Mouse (Mus musculus) lung, adult 2 months (tissue): Measurements from ENCODE around the gene Cilp2. TPM values are rescaled to one million over a fixed set of nuclear protein-coding genes. Genes with fewer than 3 reads are reported as not detected.

Experiments used
- DNase-seq: peaks from one replicate; pipeline ENCODE4 v3.0.0; 2022
- H3K4me1 ChIP-seq: fragments of 200-500 bp; 2 replicates; pipeline ENCODE4 v1.6.1; 2011; ENCODE audit warnings: low read length; ENCODE audit not compliant: control insufficient read depth, insufficient read depth
- H3K4me3 ChIP-seq: fragments of 200-500 bp; replicated peaks from 2 replicates; pipeline ENCODE3; 2011; ENCODE audit warnings: low read depth, mild to moderate bottlenecking, control low read depth, low read length; ENCODE audit errors: extremely low read depth
- CTCF ChIP-seq: fragments of 200-500 bp; IDR thresholded peaks from 2 replicates; pipeline ENCODE4 v1.5.1; 2011; ENCODE audit warnings: mild to moderate bottlenecking, low read length, control low read depth; ENCODE audit not compliant: insufficient read depth
- POLR2A ChIP-seq: fragments of 200-500 bp; IDR thresholded peaks from 2 replicates; pipeline ENCODE4 v1.6.1; 2011; ENCODE audit warnings: low read depth, mild to moderate bottlenecking, control low read depth, low read length, borderline replicate concordance; ENCODE audit errors: extremely low read depth
- WGBS: fragments of 180-500 bp; shearing (Covaris S2); methylation state at CpG from one replicate; pipeline ENCODE4 v1.1.7; 2018; 5-methylcytosine and 5-hydroxymethylcytosine counted together
- polyA plus RNA-seq: library from polyadenylated mRNA; depleted of rRNA; stranded (reverse); fragments of >200 nt; gene quantifications from 2 replicates; pipeline ENCODE4 v1.2.3, GENCODE M21; 2012

Gene Cilp2
- polyA plus RNA-seq, 1 experiment = 3.1 TPM

DNA sequence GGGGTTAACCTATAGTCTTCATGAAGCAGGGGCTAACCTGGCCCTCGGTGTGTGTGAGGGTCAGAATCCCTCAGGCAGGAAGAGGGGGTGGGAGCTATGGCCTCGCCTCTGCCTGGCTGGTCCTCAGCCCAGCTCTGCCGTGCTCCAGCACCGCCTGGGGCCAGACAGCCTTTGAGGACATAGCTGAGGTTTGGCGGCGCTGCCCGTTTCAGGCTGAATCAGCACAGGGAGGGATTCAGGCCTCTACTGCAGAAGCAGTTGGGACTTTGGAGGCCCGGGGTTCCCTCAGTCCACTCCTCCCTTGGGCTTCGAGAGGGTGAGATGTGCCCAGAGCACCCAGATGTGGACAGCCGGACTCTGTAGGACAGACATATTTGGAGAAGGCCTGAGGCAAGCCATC lies 11.4 kb downstream of the Cilp2 start:
- Histone ChIP-seq H3K4me3 (no peak overlapping the region), H3K4me1 (no peaks in the 10 kb centered on the region)
- TF ChIP-seq POLR2A = no peak
- TF ChIP-seq CTCF = no peak
- WGBS = 41% methylated on average over 10 of the region's 10 CpGs
- no peak for DNase-seq

- 72% methylated on average over 13 of the region's 13 CpGs for WGBS
- no peak for DNase-seq
- Histone ChIP-seq H3K4me1 (no peaks in the 10 kb centered on the region), H3K4me3 (no peak overlapping the region)
- no peak for TF ChIP-seq POLR2A
- no peak for TF ChIP-seq CTCF
Measured at GRCm38 (mm10) chr8:69874654-69875053, 12.8 kb downstream of the Cilp2 start.

DNA sequence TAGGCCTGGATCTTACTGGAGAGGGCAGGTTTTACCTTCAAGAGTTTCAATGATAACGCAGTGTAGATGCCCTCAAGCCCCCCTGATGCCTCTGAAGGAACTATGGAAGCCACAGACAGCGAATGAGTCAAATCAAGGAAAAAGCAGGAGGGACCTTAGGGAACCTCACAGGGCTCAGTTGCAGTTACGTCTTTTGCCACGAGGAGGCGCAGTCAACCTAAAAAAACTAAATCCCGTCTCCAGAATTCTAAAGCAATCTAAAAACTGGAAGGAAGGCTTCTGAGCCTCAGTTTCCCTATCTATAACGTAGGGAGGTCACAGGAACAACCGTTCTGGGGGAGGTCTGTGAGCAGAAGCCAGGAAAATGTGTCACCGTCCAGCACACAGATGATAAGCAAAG lies 13.3 kb downstream of the Cilp2 start:
- peak; percentile 86 for TF ChIP-seq CTCF
- no peak for TF ChIP-seq POLR2A
- Histone ChIP-seq H3K4me3 (no peak overlapping the region), H3K4me1 (no peaks in the 10 kb centered on the region)
- DNase-seq = peak; percentile 75
- 8% methylated on average over 9 of the region's 9 CpGs for WGBS

DNA sequence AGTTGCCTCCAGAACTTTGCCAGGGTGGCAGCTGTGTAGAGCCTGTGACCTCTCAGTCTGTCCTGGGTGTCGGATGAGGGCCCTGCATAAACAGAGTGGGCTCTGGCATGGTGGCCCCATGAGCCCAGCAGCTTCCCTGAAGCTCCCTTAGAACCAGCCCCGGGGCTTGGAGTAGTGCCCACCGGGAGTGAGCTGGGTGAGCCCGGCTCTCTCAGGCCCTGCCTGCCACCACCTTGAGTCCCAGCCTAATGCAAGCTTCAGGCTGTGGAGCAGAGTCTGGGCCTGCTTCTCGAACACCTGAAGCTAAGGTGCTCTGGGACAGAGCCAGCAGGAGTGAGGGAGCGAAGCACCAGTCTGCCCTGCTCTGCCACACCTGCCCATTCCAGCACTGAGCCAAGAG lies 16.6 kb downstream of the Cilp2 start:
- TF ChIP-seq POLR2A (no peak), CTCF (no peak)
- DNase-seq = no peak
- H3K4me3 ChIP-seq = no peak overlapping the region
- WGBS = 86% methylated on average over 6 of the region's 6 CpGs
- H3K4me1 ChIP-seq = no peaks in the 10 kb centered on the region

DNA sequence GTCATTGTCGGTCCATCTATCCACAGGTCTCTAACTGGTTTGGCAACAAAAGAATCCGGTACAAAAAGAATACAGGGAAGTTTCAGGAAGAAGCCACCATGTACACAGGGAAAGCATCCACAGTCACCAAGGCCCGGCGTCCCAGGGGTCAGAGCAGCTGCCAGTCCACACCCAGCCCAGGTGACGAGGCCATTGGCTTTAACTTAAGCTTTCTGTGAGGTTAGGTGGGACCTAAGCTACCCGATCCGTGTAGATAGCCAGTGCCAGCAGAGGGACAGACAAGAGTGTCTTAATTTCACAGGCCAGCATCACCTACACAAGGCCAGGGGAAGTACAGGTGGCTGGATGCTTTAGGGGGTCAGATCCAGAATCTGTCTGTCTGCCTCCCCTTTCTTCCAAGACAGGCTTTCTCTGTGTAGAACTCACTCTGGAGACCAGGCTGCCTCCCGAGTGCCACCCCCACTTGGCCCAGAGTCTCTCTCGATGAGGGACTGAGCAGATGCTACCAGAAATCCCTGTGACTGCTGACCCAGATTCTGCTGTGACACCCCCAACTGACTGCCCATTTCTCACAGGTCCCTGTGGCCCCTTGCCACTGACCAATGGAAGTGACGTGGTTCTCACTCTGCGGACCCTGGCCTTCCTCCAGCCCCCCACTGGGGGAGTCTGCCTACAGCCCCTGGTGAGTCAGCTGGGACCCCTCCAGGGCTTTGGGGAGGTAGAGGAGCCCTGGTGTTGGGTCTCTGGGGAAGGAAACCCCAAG lies 17.3 kb downstream of the Cilp2 start:
- TF ChIP-seq POLR2A (no peak), CTCF (no peak)
- DNase-seq = no peak
- Histone ChIP-seq H3K4me1 (no peaks in the 10 kb centered on the region), H3K4me3 (no peak overlapping the region)
- WGBS = 80% methylated on average over 11 of the region's 11 CpGs

GRCm38 (mm10) chr8:69867696-69868326 lies 19.7 kb downstream of the Cilp2 start:
- H3K4me3 ChIP-seq = no peak overlapping the region
- no peak for TF ChIP-seq CTCF
- TF ChIP-seq POLR2A = no peak
- WGBS = 66% methylated on average over 5 of the region's 5 CpGs
- no peaks in the 10 kb centered on the region for H3K4me1 ChIP-seq
- DNase-seq = no peak

DNA sequence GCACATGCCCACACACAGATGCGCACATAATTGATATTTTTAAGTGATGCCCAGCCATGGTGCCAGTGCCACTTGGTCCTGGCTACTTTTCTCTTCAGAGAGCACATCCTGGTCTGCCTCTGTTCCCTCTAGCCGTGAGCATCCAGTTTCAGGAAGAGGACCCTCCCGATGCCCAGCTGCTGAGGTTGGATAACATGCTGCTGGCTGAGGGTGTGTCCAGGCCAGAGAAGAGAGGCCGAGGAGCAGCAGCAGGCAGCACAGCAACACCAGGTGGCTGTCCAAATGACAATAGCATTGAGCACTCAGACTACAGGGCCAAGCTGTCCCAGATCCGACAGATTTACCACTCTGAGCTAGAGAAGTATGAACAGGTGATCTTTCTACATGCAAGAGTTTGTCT lies 23.3 kb downstream of the Cilp2 start:
- Histone ChIP-seq H3K4me1 (no peaks in the 10 kb centered on the region), H3K4me3 (no peak overlapping the region)
- TF ChIP-seq POLR2A (no peak), CTCF (no peak)
- DNase-seq = no peak
- WGBS = 66% methylated on average over 5 of the region's 5 CpGs

DNA sequence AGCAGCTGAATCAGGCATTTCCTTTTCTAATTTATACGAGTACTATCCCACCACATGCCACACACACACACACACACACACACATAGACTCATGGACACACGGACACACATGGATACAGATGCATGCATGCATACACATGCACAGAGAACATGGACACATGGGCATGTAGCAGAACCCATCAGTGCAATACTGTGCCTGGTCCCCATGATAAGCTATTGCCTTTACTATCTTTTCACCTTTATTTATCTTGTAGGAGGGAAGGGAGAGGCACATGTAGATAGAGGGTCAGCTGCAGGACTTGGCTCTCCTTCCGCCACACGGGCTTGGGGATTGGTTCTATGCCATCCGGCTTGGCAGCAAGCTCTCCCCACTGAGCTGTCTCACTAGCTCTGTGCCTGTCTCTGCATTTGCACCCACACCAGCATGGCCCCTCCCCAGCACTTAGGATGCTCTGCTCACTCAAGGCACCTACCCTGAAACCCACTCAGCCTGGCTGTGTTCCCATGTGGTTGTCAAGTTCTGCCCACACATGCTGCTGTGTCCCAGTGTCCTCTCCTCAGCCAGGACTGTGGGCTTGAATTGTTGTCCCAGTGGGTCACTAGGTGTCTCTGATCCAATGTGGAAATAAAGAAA lies 24.0 kb downstream of the Cilp2 start:
- 78% methylated on average over 5 of the region's 5 CpGs for WGBS

GRCm38 (mm10) chr8:69861251-69861650 lies 26.2 kb downstream of the Cilp2 start:
- 58% methylated on average over 2 of the region's 2 CpGs for WGBS
- Histone ChIP-seq H3K4me3 (no peak overlapping the region), H3K4me1 (no peaks in the 10 kb centered on the region)
- DNase-seq = no peak
- TF ChIP-seq POLR2A (no peak), CTCF (no peak)

More for the DNA sequence above, 24.0 kb downstream of the Cilp2 start:
- H3K4me1 ChIP-seq = no peaks in the 10 kb centered on the region
- H3K4me3 ChIP-seq = no peak overlapping the region
- DNase-seq = no peak
- TF ChIP-seq POLR2A (no peak), CTCF (no peak)
